Mouse (Mus musculus): ENCODE measurements at regions not wholly inside any gene's neighbourhood (a gene's known extent, or its start where the extent isn't known, plus 50 kb on each side); places are given as distances from the start of the nearest gene placed in this dataset.

GRCm38 (mm10) chr13:59350613-59351150, 234.3 kb downstream of the Agtpbp1 start:
- 56% methylated on average over 7 of the region's 7 CpGs for WGBS
- Histone ChIP-seq H3K36me3 (ENCODE audit: control insufficient read depth, insufficient read depth, low read length) (no peaks in the 10 kb centered on the region), H3K4me1 (ENCODE audit: control insufficient read depth, insufficient read depth, low read length) (no peaks in the 10 kb centered on the region), H3K4me3 (ENCODE audit: insufficient read depth, low read depth, low read length) (no peak overlapping the region), H3K27ac (ENCODE audit: insufficient read depth, low read depth, low read length) (no peak overlapping the region), H3K27me3 (replicated peaks; ENCODE audit: control insufficient read depth, insufficient read depth, low read length) (no peaks in the 10 kb centered on the region)
- no peak for TF ChIP-seq POLR2A (IDR thresholded peaks at IDR 0.05; ENCODE audit: low read depth, low read length)
- no peak for TF ChIP-seq CTCF (conservative IDR thresholded peaks at IDR 0.05; ENCODE audit: insufficient read depth, insufficient read length, low read depth, low read length)
- no peak for DNase-seq

- no peak overlapping the region for H3K4me3 ChIP-seq (ENCODE audit: insufficient read depth, low read depth, low read length)
Observed at GRCm38 (mm10) chr13:59348510-59348909, 236.5 kb downstream of the Agtpbp1 start.

GRCm38 (mm10) chr13:59341871-59342270, 243.2 kb downstream of the Agtpbp1 start:
- no peak for TF ChIP-seq CTCF (conservative IDR thresholded peaks at IDR 0.05; ENCODE audit: insufficient read depth, insufficient read length, low read depth, low read length)
- TF ChIP-seq POLR2A (IDR thresholded peaks at IDR 0.05; ENCODE audit: low read depth, low read length) = no peak
- peak; percentile 1 for DNase-seq
- no peak overlapping the region for H3K27ac ChIP-seq (ENCODE audit: insufficient read depth, low read depth, low read length)
- H3K27me3 ChIP-seq (replicated peaks; ENCODE audit: control insufficient read depth, insufficient read depth, low read length) = no peaks in the 10 kb centered on the region
- WGBS = 76% methylated on average over 13 of the region's 13 CpGs
- H3K4me1 ChIP-seq (ENCODE audit: control insufficient read depth, insufficient read depth, low read length) = no peaks in the 10 kb centered on the region
- H3K4me3 ChIP-seq (ENCODE audit: insufficient read depth, low read depth, low read length) = no peak overlapping the region
- no peaks in the 10 kb centered on the region for H3K36me3 ChIP-seq (ENCODE audit: control insufficient read depth, insufficient read depth, low read length)

More at GRCm38 (mm10) chr13:59348510-59348909, 236.5 kb downstream of the Agtpbp1 start:
- Histone ChIP-seq H3K27ac (ENCODE audit: insufficient read depth, low read depth, low read length) (no peak overlapping the region), H3K4me1 (ENCODE audit: control insufficient read depth, insufficient read depth, low read length) (no peaks in the 10 kb centered on the region), H3K36me3 (ENCODE audit: control insufficient read depth, insufficient read depth, low read length) (no peaks in the 10 kb centered on the region), H3K27me3 (replicated peaks; ENCODE audit: control insufficient read depth, insufficient read depth, low read length) (no peaks in the 10 kb centered on the region)
- TF ChIP-seq CTCF (conservative IDR thresholded peaks at IDR 0.05; ENCODE audit: insufficient read depth, insufficient read length, low read depth, low read length) (no peak), POLR2A (IDR thresholded peaks at IDR 0.05; ENCODE audit: low read depth, low read length) (no peak)
- no peak for DNase-seq

GRCm38 (mm10) chr13:59338436-59338835, 246.6 kb downstream of the Agtpbp1 start:
- H3K27me3 ChIP-seq (replicated peaks; ENCODE audit: control insufficient read depth, insufficient read depth, low read length) = no peaks in the 10 kb centered on the region
- H3K36me3 ChIP-seq (ENCODE audit: control insufficient read depth, insufficient read depth, low read length) = no peaks in the 10 kb centered on the region
- 90% methylated on average over 9 of the region's 9 CpGs for WGBS
- no peak for DNase-seq
- H3K27ac ChIP-seq (ENCODE audit: insufficient read depth, low read depth, low read length) = no peak overlapping the region
- TF ChIP-seq CTCF (conservative IDR thresholded peaks at IDR 0.05; ENCODE audit: insufficient read depth, insufficient read length, low read depth, low read length) (no peak), POLR2A (IDR thresholded peaks at IDR 0.05; ENCODE audit: low read depth, low read length) (no peak)
- H3K4me1 ChIP-seq (ENCODE audit: control insufficient read depth, insufficient read depth, low read length) = no peaks in the 10 kb centered on the region
- no peak overlapping the region for H3K4me3 ChIP-seq (ENCODE audit: insufficient read depth, low read depth, low read length)

- TF ChIP-seq CTCF (conservative IDR thresholded peaks at IDR 0.05; ENCODE audit: insufficient read depth, insufficient read length, low read depth, low read length) = no peak
- TF ChIP-seq POLR2A (IDR thresholded peaks at IDR 0.05; ENCODE audit: low read depth, low read length) = no peak
- 37% methylated on average over 3 of the region's 3 CpGs for WGBS
- H3K27ac ChIP-seq (ENCODE audit: insufficient read depth, low read depth, low read length) = no peak overlapping the region
- no peaks in the 10 kb centered on the region for H3K4me1 ChIP-seq (ENCODE audit: control insufficient read depth, insufficient read depth, low read length)
- no peak for DNase-seq
- H3K27me3 ChIP-seq (replicated peaks; ENCODE audit: control insufficient read depth, insufficient read depth, low read length) = no peaks in the 10 kb centered on the region; the same call in 1 of the 2 replicates
- H3K4me3 ChIP-seq (ENCODE audit: insufficient read depth, low read depth, low read length) = no peak overlapping the region
- no peaks in the 10 kb centered on the region for H3K36me3 ChIP-seq (ENCODE audit: control insufficient read depth, insufficient read depth, low read length)
Observed at GRCm38 (mm10) chr13:59323933-59324332, 261.1 kb downstream of the Agtpbp1 start.

GRCm38 (mm10) chr13:59323441-59323840, 261.6 kb downstream of the Agtpbp1 start:
- Histone ChIP-seq H3K4me3 (ENCODE audit: insufficient read depth, low read depth, low read length) (no peak overlapping the region), H3K27me3 (replicated peaks; ENCODE audit: control insufficient read depth, insufficient read depth, low read length) (no peaks in the 10 kb centered on the region; the same call in 1 of the 2 replicates), H3K4me1 (ENCODE audit: control insufficient read depth, insufficient read depth, low read length) (no peaks in the 10 kb centered on the region), H3K27ac (ENCODE audit: insufficient read depth, low read depth, low read length) (no peak overlapping the region), H3K36me3 (ENCODE audit: control insufficient read depth, insufficient read depth, low read length) (no peaks in the 10 kb centered on the region)
- no peak for TF ChIP-seq CTCF (conservative IDR thresholded peaks at IDR 0.05; ENCODE audit: insufficient read depth, insufficient read length, low read depth, low read length)
- no peak for TF ChIP-seq POLR2A (IDR thresholded peaks at IDR 0.05; ENCODE audit: low read depth, low read length)
- DNase-seq = no peak
- 39% methylated on average over 5 of the region's 5 CpGs for WGBS

GRCm38 (mm10) chr13:59320261-59320660, 264.8 kb downstream of the Agtpbp1 start:
- 85% methylated on average over 5 of the region's 5 CpGs for WGBS
- DNase-seq = no peak

More at GRCm38 (mm10) chr13:59320261-59320660, 264.8 kb downstream of the Agtpbp1 start:
- TF ChIP-seq POLR2A (IDR thresholded peaks at IDR 0.05; ENCODE audit: low read depth, low read length) (no peak), CTCF (conservative IDR thresholded peaks at IDR 0.05; ENCODE audit: insufficient read depth, insufficient read length, low read depth, low read length) (no peak)
- Histone ChIP-seq H3K4me3 (ENCODE audit: insufficient read depth, low read depth, low read length) (no peak overlapping the region), H3K27me3 (replicated peaks; ENCODE audit: control insufficient read depth, insufficient read depth, low read length) (no peaks in the 10 kb centered on the region; the same call in 1 of the 2 replicates), H3K27ac (ENCODE audit: insufficient read depth, low read depth, low read length) (no peak overlapping the region), H3K4me1 (ENCODE audit: control insufficient read depth, insufficient read depth, low read length) (no peaks in the 10 kb centered on the region), H3K36me3 (ENCODE audit: control insufficient read depth, insufficient read depth, low read length) (no peaks in the 10 kb centered on the region)

Data from kidney, adult 2 months (tissue).